Mouse (Mus musculus): Measurements from ENCODE around the gene Artn. TPM values are rescaled to one million over a fixed set of nuclear protein-coding genes. Genes with fewer than 3 reads are reported as not detected.
A peak's percentile ranks its signal among the peaks of the same experiment; 100 is the strongest.

Artn gene
- total and polyA plus RNA-seq, 2 experiments from 2014 or later = 0.14 TPM; not detected in 1

DNA sequence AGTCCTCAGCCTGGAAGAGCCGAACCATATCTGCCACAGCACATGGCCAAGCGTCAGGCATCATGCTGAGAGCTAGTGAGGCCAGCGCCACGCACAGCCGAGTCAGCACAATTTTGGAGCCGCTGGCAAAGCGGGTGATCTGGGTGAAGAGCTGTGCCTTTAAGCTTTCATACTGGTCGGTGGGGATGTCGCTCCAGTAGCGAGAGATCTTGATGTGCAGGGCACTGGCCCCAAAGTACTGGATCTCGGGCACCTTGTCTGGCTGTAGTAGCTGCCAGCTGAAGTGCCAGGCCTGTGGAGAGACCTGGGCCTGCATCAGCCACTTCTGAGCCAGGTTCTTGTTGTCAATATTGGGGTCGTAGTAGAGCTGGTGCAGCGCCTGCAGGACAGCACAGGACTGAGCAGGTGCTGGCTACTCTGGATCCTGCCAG is 17.4 kb downstream of the Artn start:
- H3K4me1 ChIP-seq (ENCODE audit: control insufficient read depth, insufficient read depth) = peaks cover 36% of the 10 kb centered on the region
- ATAC-seq (ENCODE audit: insufficient read depth, low read depth) (no peak), DNase-seq (ENCODE audit: low spot score) (no peak)
- H3K27ac ChIP-seq (ENCODE audit: low read depth) = no peak overlapping the region
- 93% methylated on average over 13 of the region's 13 CpGs for WGBS
- TF ChIP-seq CTCF (IDR thresholded peaks at IDR 0.05; ENCODE audit: low read depth) (no peak), EP300 (IDR thresholded peaks at IDR 0.05; ENCODE audit: low read depth) (no peak)
- H3K9ac ChIP-seq (replicated peaks; ENCODE audit: low read depth, low read length) = no peak overlapping the region
- H3K27me3 ChIP-seq (ENCODE audit: control insufficient read depth, insufficient read depth, low read length) = no peaks in the 10 kb centered on the region
- H3K4me2 ChIP-seq (ENCODE audit: low read depth, low read length) = no peak overlapping the region
- H3K9me3 ChIP-seq (replicated peaks; ENCODE audit: control insufficient read depth, low read length) = no peaks in the 10 kb centered on the region
- no peak overlapping the region for H3K4me3 ChIP-seq (ENCODE audit: low read depth, low read length)
- peaks cover 17% of the 10 kb centered on the region for H3K36me3 ChIP-seq (replicated peaks; ENCODE audit: control insufficient read depth, insufficient read depth, low read length)

GRCm38 (mm10) chr4:117908834-117909453 is 20.6 kb downstream of the Artn start:
- Histone ChIP-seq H3K9ac (replicated peaks; ENCODE audit: low read depth, low read length) (no peak overlapping the region), H3K27me3 (ENCODE audit: control insufficient read depth, insufficient read depth, low read length) (no peaks in the 10 kb centered on the region)
- no peak for ATAC-seq (ENCODE audit: insufficient read depth, low read depth)

DNA sequence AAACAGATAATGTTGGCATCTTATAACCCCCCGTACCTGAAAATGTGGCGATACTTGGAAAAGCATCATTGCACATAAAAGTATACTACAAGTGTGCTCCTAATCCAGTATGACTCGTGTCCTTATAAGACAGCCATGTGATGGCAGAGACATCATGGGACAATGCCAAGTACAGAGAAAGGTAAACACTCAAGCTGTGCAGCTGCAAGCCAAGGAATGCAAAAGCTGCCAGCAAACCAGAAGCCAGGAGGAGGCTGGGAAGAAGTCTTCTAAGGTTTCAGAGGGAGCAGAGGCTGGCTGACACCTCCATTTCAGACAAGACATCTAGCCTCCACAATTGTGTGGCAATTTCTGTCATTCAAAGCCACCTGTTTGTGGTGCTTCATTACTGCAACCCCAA is 23.4 kb downstream of the Artn start:
- Histone ChIP-seq H3K27me3 (ENCODE audit: control insufficient read depth, insufficient read depth, low read length) (no peaks in the 10 kb centered on the region), H3K9me3 (replicated peaks; ENCODE audit: control insufficient read depth, low read length) (no peaks in the 10 kb centered on the region), H3K27ac (ENCODE audit: low read depth) (no peak overlapping the region), H3K4me1 (ENCODE audit: control insufficient read depth, insufficient read depth) (peaks cover 13% of the 10 kb centered on the region; the same call in 1 of the 2 replicates), H3K4me3 (ENCODE audit: low read depth, low read length) (no peak overlapping the region), H3K4me2 (ENCODE audit: low read depth, low read length) (no peak overlapping the region), H3K36me3 (replicated peaks; ENCODE audit: control insufficient read depth, insufficient read depth, low read length) (peaks cover 52% of the 10 kb centered on the region), H3K9ac (replicated peaks; ENCODE audit: low read depth, low read length) (no peak overlapping the region)
- 80% methylated on average over 3 of the region's 3 CpGs for WGBS
- no peak for DNase-seq (ENCODE audit: low spot score)
- TF ChIP-seq EP300 (IDR thresholded peaks at IDR 0.05; ENCODE audit: low read depth) = no peak
- TF ChIP-seq CTCF (IDR thresholded peaks at IDR 0.05; ENCODE audit: low read depth) = no peak
- no peak for ATAC-seq (ENCODE audit: insufficient read depth, low read depth)

More at GRCm38 (mm10) chr4:117908834-117909453, 20.6 kb downstream of the Artn start:
- H3K9me3 ChIP-seq (replicated peaks; ENCODE audit: control insufficient read depth, low read length) = no peaks in the 10 kb centered on the region
- H3K4me2 ChIP-seq (ENCODE audit: low read depth, low read length) = no peak overlapping the region
- H3K4me3 ChIP-seq (ENCODE audit: low read depth, low read length) = no peak overlapping the region
- H3K36me3 ChIP-seq (replicated peaks; ENCODE audit: control insufficient read depth, insufficient read depth, low read length) = peaks cover 35% of the 10 kb centered on the region
- H3K27ac ChIP-seq (ENCODE audit: low read depth) = peak overlapping the region; percentile 40; the same call in 1 of the 2 replicates
- WGBS = 69% methylated on average over 8 of the region's 8 CpGs
- DNase-seq (ENCODE audit: low spot score) = no peak
- H3K4me1 ChIP-seq (ENCODE audit: control insufficient read depth, insufficient read depth) = peaks cover 25% of the 10 kb centered on the region
- TF ChIP-seq CTCF (IDR thresholded peaks at IDR 0.05; ENCODE audit: low read depth) (no peak), EP300 (IDR thresholded peaks at IDR 0.05; ENCODE audit: low read depth) (no peak)

GRCm38 (mm10) chr4:117904761-117905160 is 24.8 kb downstream of the Artn start:
- DNase-seq (ENCODE audit: low spot score) (no peak), ATAC-seq (ENCODE audit: insufficient read depth, low read depth) (no peak)
- H3K9me3 ChIP-seq (replicated peaks; ENCODE audit: control insufficient read depth, low read length) = no peaks in the 10 kb centered on the region
- H3K4me1 ChIP-seq (ENCODE audit: control insufficient read depth, insufficient read depth) = peaks cover 11% of the 10 kb centered on the region; the same call in 1 of the 2 replicates
- H3K4me2 ChIP-seq (ENCODE audit: low read depth, low read length) = no peak overlapping the region
- no peak overlapping the region for H3K9ac ChIP-seq (replicated peaks; ENCODE audit: low read depth, low read length)
- TF ChIP-seq EP300 (IDR thresholded peaks at IDR 0.05; ENCODE audit: low read depth) (no peak), CTCF (IDR thresholded peaks at IDR 0.05; ENCODE audit: low read depth) (no peak)
- peaks cover 59% of the 10 kb centered on the region for H3K36me3 ChIP-seq (replicated peaks; ENCODE audit: control insufficient read depth, insufficient read depth, low read length)
- no peak overlapping the region for H3K27ac ChIP-seq (ENCODE audit: low read depth)
- no peak overlapping the region for H3K4me3 ChIP-seq (ENCODE audit: low read depth, low read length)
- 87% methylated on average over 8 of the region's 8 CpGs for WGBS
- no peaks in the 10 kb centered on the region for H3K27me3 ChIP-seq (ENCODE audit: control insufficient read depth, insufficient read depth, low read length)

- Histone ChIP-seq H3K27ac (ENCODE audit: low read depth) (no peak overlapping the region), H3K4me3 (ENCODE audit: low read depth, low read length) (no peak overlapping the region), H3K9ac (replicated peaks; ENCODE audit: low read depth, low read length) (no peak overlapping the region), H3K9me3 (replicated peaks; ENCODE audit: control insufficient read depth, low read length) (no peaks in the 10 kb centered on the region), H3K4me1 (ENCODE audit: control insufficient read depth, insufficient read depth) (peaks cover 4% of the 10 kb centered on the region; the same call in 1 of the 2 replicates), H3K27me3 (ENCODE audit: control insufficient read depth, insufficient read depth, low read length) (no peaks in the 10 kb centered on the region), H3K4me2 (ENCODE audit: low read depth, low read length) (no peak overlapping the region), H3K36me3 (replicated peaks; ENCODE audit: control insufficient read depth, insufficient read depth, low read length) (peaks cover 66% of the 10 kb centered on the region)
- no peak for DNase-seq (ENCODE audit: low spot score)
- TF ChIP-seq EP300 (IDR thresholded peaks at IDR 0.05; ENCODE audit: low read depth) = no peak
- no peak for TF ChIP-seq CTCF (IDR thresholded peaks at IDR 0.05; ENCODE audit: low read depth)
- WGBS = 91% methylated on average over 10 of the region's 10 CpGs
- no peak for ATAC-seq (ENCODE audit: insufficient read depth, low read depth)
Measured at GRCm38 (mm10) chr4:117904094-117904493, 25.5 kb downstream of the Artn start.

DNA sequence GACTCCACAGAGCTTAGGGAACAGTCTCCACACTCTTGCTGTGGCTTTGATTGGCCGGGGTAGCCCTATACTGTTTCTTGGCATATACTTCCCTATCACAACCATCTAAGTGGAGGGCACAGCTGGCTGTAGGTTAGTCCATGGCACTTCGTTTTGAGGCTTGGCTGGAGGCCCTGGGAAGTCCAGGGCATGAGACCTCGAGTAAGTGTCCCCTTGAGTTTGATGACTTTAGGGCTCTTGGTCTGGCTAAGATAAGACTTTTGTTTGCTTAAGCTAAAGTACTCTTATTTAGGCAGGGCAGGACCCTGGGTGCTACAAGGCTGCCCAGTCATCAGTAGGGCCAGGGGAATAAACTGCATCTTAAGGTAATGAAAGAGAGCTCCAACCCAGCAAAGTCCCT is 31.5 kb downstream of the Artn start:
- WGBS = 71% methylated on average over 3 of the region's 3 CpGs
- no peak overlapping the region for H3K27ac ChIP-seq (ENCODE audit: low read depth)
- no peaks in the 10 kb centered on the region for H3K4me1 ChIP-seq (ENCODE audit: control insufficient read depth, insufficient read depth)
- H3K27me3 ChIP-seq (ENCODE audit: control insufficient read depth, insufficient read depth, low read length) = no peaks in the 10 kb centered on the region
- ATAC-seq (ENCODE audit: insufficient read depth, low read depth) (no peak), DNase-seq (ENCODE audit: low spot score) (no peak)
- no peak overlapping the region for H3K4me2 ChIP-seq (ENCODE audit: low read depth, low read length)
- peaks cover 83% of the 10 kb centered on the region for H3K36me3 ChIP-seq (replicated peaks; ENCODE audit: control insufficient read depth, insufficient read depth, low read length)
- no peaks in the 10 kb centered on the region for H3K9me3 ChIP-seq (replicated peaks; ENCODE audit: control insufficient read depth, low read length)
- H3K4me3 ChIP-seq (ENCODE audit: low read depth, low read length) = no peak overlapping the region
- TF ChIP-seq EP300 (IDR thresholded peaks at IDR 0.05; ENCODE audit: low read depth) = no peak
- no peak for TF ChIP-seq CTCF (IDR thresholded peaks at IDR 0.05; ENCODE audit: low read depth)
- no peak overlapping the region for H3K9ac ChIP-seq (replicated peaks; ENCODE audit: low read depth, low read length)

All from heart, postnatal 0 days (tissue).